Mouse (Mus musculus) C2C12 (cell line): Measurements from ENCODE around the gene Klf5.

Source experiments
- CTCF ChIP-seq: IDR thresholded peaks from one replicate; pipeline ENCODE4 v1.5.1; 2011; ENCODE audit not compliant: control insufficient read depth, insufficient read depth, insufficient read length
- FOSL1 ChIP-seq: IDR thresholded peaks from one replicate; pipeline ENCODE4 v1.8.0; 2011; ENCODE audit warnings: mild to moderate bottlenecking, low read length; ENCODE audit not compliant: poor library complexity, insufficient read depth, severe bottlenecking
- MAX ChIP-seq: IDR thresholded peaks from one replicate; pipeline ENCODE4 v1.6.1; 2011; ENCODE audit warnings: mild to moderate bottlenecking, control low read depth
- USF1 ChIP-seq: IDR thresholded peaks from one replicate; pipeline ENCODE4 v1.6.1; 2011; ENCODE audit warnings: low read depth, mild to moderate bottlenecking, control low read depth, moderate library complexity

DNA sequence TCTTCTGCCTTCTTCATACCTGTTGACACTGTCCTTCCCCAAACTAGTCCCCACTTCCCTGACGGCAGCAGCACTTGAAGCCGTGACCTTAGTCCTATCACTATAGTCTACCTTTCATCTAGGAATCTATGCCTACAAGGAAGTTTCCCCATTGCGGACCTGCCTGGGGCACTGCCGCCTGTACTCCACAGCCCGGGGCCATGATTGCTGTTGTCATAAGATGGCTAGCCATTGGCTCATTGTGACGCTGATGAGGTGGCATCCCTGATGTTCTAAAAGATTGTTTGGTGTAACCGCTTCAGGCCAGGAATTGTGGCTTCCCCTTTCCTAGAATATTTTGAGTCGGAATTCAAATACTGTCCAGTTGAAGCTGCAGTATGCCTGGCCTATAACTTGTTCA is 4.1 kb upstream of the Klf5 start:
- TF ChIP-seq USF1 (no peak), CTCF (no peak), MAX (no peak), FOSL1 (no peak)
